Mouse (Mus musculus) ES-E14 (cell line): ENCODE measurements around the gene Stub1.

Experiments used
- CHD2 ChIP-seq: IDR thresholded peaks from 2 replicates; pipeline ENCODE4 v1.6.1; 2014; ENCODE audit warnings: mild to moderate bottlenecking, low read depth, low read length, inconsistent platforms
- HCFC1 ChIP-seq: IDR thresholded peaks from 2 replicates; pipeline ENCODE4 v1.6.1; 2012; ENCODE audit warnings: low read length, inconsistent platforms, borderline replicate concordance; ENCODE audit not compliant: insufficient read depth
- MAFK ChIP-seq: IDR thresholded peaks from 2 replicates; pipeline ENCODE4 v1.6.1; 2014; ENCODE audit warnings: mild to moderate bottlenecking, low read depth, low read length, inconsistent platforms; ENCODE audit not compliant: insufficient read depth
- ZC3H11A ChIP-seq: IDR thresholded peaks from 2 replicates; pipeline ENCODE4 v1.6.1; 2012; ENCODE audit warnings: low read depth, mild to moderate bottlenecking, inconsistent platforms, low read length, borderline replicate concordance
- ZNF384 ChIP-seq: IDR thresholded peaks from 2 replicates; pipeline ENCODE4 v1.6.1; 2012; ENCODE audit warnings: low read depth, low read length, inconsistent platforms

GRCm38 (mm10) chr17:25786280-25786679, 46.9 kb downstream of the Stub1 start, which contains the start of gene Ccdc78:
- TF ChIP-seq MAFK (no peak), ZC3H11A (no peak), ZNF384 (no peak), CHD2 (no peak), HCFC1 (no peak)
